Mouse (Mus musculus): ENCODE data around the gene 2310033P09Rik. TPM values are rescaled to one million over a fixed set of nuclear protein-coding genes. Genes with fewer than 3 reads are reported as not detected.

The 2310033P09Rik gene
- polyA plus RNA-seq, 1 experiment from 2014 or later, result 32.5 TPM

- Histone ChIP-seq H3K9ac (replicated peaks) (no peak overlapping the region), H3K4me2 (replicated peaks) (no peak overlapping the region), H3K36me3 (peaks cover 9% of the 10 kb centered on the region), H3K27ac (no peak overlapping the region), H3K4me1 (replicated peaks) (peaks cover 58% of the 10 kb centered on the region), H3K4me3 (replicated peaks) (no peak overlapping the region), H3K9me3 (no peaks in the 10 kb centered on the region), H3K27me3 (no peaks in the 10 kb centered on the region)
- 80% methylated on average over 2 of the region's 2 CpGs for WGBS
- no peak for ATAC-seq
Observed at GRCm38 (mm10) chr11:59224470-59224869, 16.3 kb downstream of the 2310033P09Rik start.

GRCm38 (mm10) chr11:59225167-59225566, 17.0 kb downstream of the 2310033P09Rik start:
- no peak for ATAC-seq
- H3K4me1 ChIP-seq (replicated peaks), result peaks cover 58% of the 10 kb centered on the region
- 91% methylated on average over 2 of the region's 2 CpGs for WGBS
- H3K27ac ChIP-seq, result no peak overlapping the region
- H3K36me3 ChIP-seq, result peaks cover 3% of the 10 kb centered on the region
- no peaks in the 10 kb centered on the region for H3K27me3 ChIP-seq
- H3K9me3 ChIP-seq, result no peaks in the 10 kb centered on the region
- H3K4me3 ChIP-seq (replicated peaks), result no peak overlapping the region
- 0 out of 2 replicates have a peak overlapping the region, but pooled peaks have one; percentile 7 for H3K4me2 ChIP-seq (replicated peaks)
- H3K9ac ChIP-seq (replicated peaks), result no peak overlapping the region

- Histone ChIP-seq H3K9me3 (no peaks in the 10 kb centered on the region), H3K4me2 (replicated peaks) (peak overlapping the region; percentile 98), H3K36me3 (no peaks in the 10 kb centered on the region; the same call in 1 of the 2 replicates), H3K27ac (no peak overlapping the region), H3K4me3 (replicated peaks) (peak overlapping the region; percentile 100), H3K27me3 (no peaks in the 10 kb centered on the region), H3K9ac (replicated peaks) (peak overlapping the region; percentile 99), H3K4me1 (replicated peaks) (peaks cover 58% of the 10 kb centered on the region)
- ATAC-seq, result no peak
- WGBS, result 64% methylated on average over 3 of the region's 3 CpGs
Observed at GRCm38 (mm10) chr11:59226251-59226650, 18.1 kb downstream of the 2310033P09Rik start.

GRCm38 (mm10) chr11:59226787-59227603, 18.9 kb downstream of the 2310033P09Rik start:
- Histone ChIP-seq H3K4me1 (replicated peaks) (peaks cover 55% of the 10 kb centered on the region), H3K27ac (peak overlapping the region; percentile 95), H3K9me3 (no peaks in the 10 kb centered on the region), H3K36me3 (no peaks in the 10 kb centered on the region; the same call in 1 of the 2 replicates), H3K9ac (replicated peaks) (peak overlapping the region; percentile 99), H3K4me2 (replicated peaks) (peak overlapping the region; percentile 98), H3K27me3 (no peaks in the 10 kb centered on the region), H3K4me3 (replicated peaks) (peak overlapping the region; percentile 100)
- ATAC-seq, result peak; percentile 0; the same call in 1 of the 2 replicates
- 6% methylated on average over 21 of the region's 21 CpGs for WGBS

GRCm38 (mm10) chr11:59227604-59228121, 19.5 kb downstream of the 2310033P09Rik start:
- Histone ChIP-seq H3K4me2 (replicated peaks) (peak overlapping the region; percentile 98), H3K4me3 (replicated peaks) (peak overlapping the region; percentile 100), H3K9me3 (no peaks in the 10 kb centered on the region), H3K36me3 (no peaks in the 10 kb centered on the region; the same call in 1 of the 2 replicates), H3K9ac (replicated peaks) (peak overlapping the region; percentile 99), H3K27ac (peak overlapping the region; percentile 95), H3K4me1 (replicated peaks) (peaks cover 51% of the 10 kb centered on the region), H3K27me3 (no peaks in the 10 kb centered on the region)
- WGBS, result under 1% methylated on average over 45 of the region's 51 CpGs
- peak; percentile 85 for ATAC-seq

GRCm38 (mm10) chr11:59228122-59228953, 20.2 kb downstream of the 2310033P09Rik start, which contains the start of gene Arf1:
Gene Arf1, minus strand, starts transcription at chr11:59228270.
- 5% methylated on average over 55 of the region's 59 CpGs for WGBS
- Histone ChIP-seq H3K27ac (peak within 1 kb of the TSS; percentile 95), H3K27me3 (no peaks in the 10 kb centered on the region), H3K4me3 (replicated peaks) (peak within 1 kb of the TSS; percentile 100), H3K9ac (replicated peaks) (peak within 1 kb of the TSS; percentile 99), H3K36me3 (no peaks in the 10 kb centered on the region; the same call in 1 of the 2 replicates), H3K4me2 (replicated peaks) (peak within 1 kb of the TSS; percentile 98), H3K9me3 (no peaks in the 10 kb centered on the region), H3K4me1 (replicated peaks) (peaks cover 44% of the 10 kb centered on the region)
- peak; percentile 95 for ATAC-seq

GRCm38 (mm10) chr11:59230144-59230760, 22.1 kb downstream of the 2310033P09Rik start:
- H3K9me3 ChIP-seq, result no peaks in the 10 kb centered on the region
- H3K27me3 ChIP-seq, result no peaks in the 10 kb centered on the region
- no peak for ATAC-seq
- 0 out of 2 replicates have a peak overlapping the region, but pooled peaks have one; percentile 14 for H3K9ac ChIP-seq (replicated peaks)
- H3K4me3 ChIP-seq (replicated peaks), result no peak overlapping the region
- H3K27ac ChIP-seq, result no peak overlapping the region
- no peak overlapping the region for H3K4me2 ChIP-seq (replicated peaks)
- 15% methylated on average over 7 of the region's 7 CpGs for WGBS
- no peaks in the 10 kb centered on the region for H3K36me3 ChIP-seq
- H3K4me1 ChIP-seq (replicated peaks), result peaks cover 26% of the 10 kb centered on the region

GRCm38 (mm10) chr11:59232797-59233196, 24.7 kb downstream of the 2310033P09Rik start:
- no peaks in the 10 kb centered on the region for H3K36me3 ChIP-seq
- H3K9me3 ChIP-seq, result no peaks in the 10 kb centered on the region
- H3K9ac ChIP-seq (replicated peaks), result no peak overlapping the region
- H3K4me3 ChIP-seq (replicated peaks), result no peak overlapping the region
- 48% methylated on average over 2 of the region's 2 CpGs for WGBS
- H3K4me2 ChIP-seq (replicated peaks), result no peak overlapping the region
- no peak overlapping the region for H3K27ac ChIP-seq
- ATAC-seq, result no peak
- H3K4me1 ChIP-seq (replicated peaks), result peaks cover 5% of the 10 kb centered on the region
- no peaks in the 10 kb centered on the region for H3K27me3 ChIP-seq

GRCm38 (mm10) chr11:59238525-59239427, 30.7 kb downstream of the 2310033P09Rik start:
- H3K4me1 ChIP-seq (replicated peaks), result peaks cover 12% of the 10 kb centered on the region
- no peak overlapping the region for H3K4me3 ChIP-seq (replicated peaks)
- H3K27ac ChIP-seq, result no peak overlapping the region
- ATAC-seq, result peak; percentile 76
- H3K4me2 ChIP-seq (replicated peaks), result no peak overlapping the region
- H3K27me3 ChIP-seq, result peaks cover 26% of the 10 kb centered on the region
- no peaks in the 10 kb centered on the region for H3K9me3 ChIP-seq
- H3K9ac ChIP-seq (replicated peaks), result no peak overlapping the region
- 5% methylated on average over 15 of the region's 15 CpGs for whole genome bisulfite sequencing
- no peaks in the 10 kb centered on the region for H3K36me3 ChIP-seq

GRCm38 (mm10) chr11:59239428-59239785, 31.3 kb downstream of the 2310033P09Rik start:
- peak; percentile 31 for ATAC-seq
- Histone ChIP-seq H3K4me1 (replicated peaks) (peaks cover 12% of the 10 kb centered on the region), H3K27me3 (peaks cover 29% of the 10 kb centered on the region), H3K36me3 (no peaks in the 10 kb centered on the region), H3K9me3 (no peaks in the 10 kb centered on the region), H3K4me3 (replicated peaks) (no peak overlapping the region), H3K27ac (no peak overlapping the region), H3K9ac (replicated peaks) (no peak overlapping the region), H3K4me2 (replicated peaks) (no peak overlapping the region)
- 75% methylated on average over 4 of the region's 4 CpGs for WGBS

GRCm38 (mm10) chr11:59239796-59240195, 31.7 kb downstream of the 2310033P09Rik start:
- Histone ChIP-seq H3K4me2 (replicated peaks) (no peak overlapping the region), H3K27me3 (peaks cover 29% of the 10 kb centered on the region), H3K27ac (no peak overlapping the region), H3K4me1 (replicated peaks) (peaks cover 12% of the 10 kb centered on the region), H3K9me3 (no peaks in the 10 kb centered on the region), H3K36me3 (no peaks in the 10 kb centered on the region), H3K4me3 (replicated peaks) (no peak overlapping the region), H3K9ac (replicated peaks) (no peak overlapping the region)
- ATAC-seq, result 0 out of 2 replicates have a peak, but pooled peaks have one; percentile 18
- 72% methylated on average over 4 of the region's 4 CpGs for whole genome bisulfite sequencing

All from midbrain, embryonic 13.5 days (tissue).